Mouse (Mus musculus) kidney, adult 2 months (tissue): ENCODE results near the gene Polr2h.

Source experiments
- CTCF ChIP-seq: fragments of 200-500 bp; conservative IDR thresholded peaks from 2 replicates; pipeline ENCODE4 v1.5.1; 2011; ENCODE audit warnings: low read depth, mild to moderate bottlenecking, control low read depth, low read length, moderate library complexity, mixed read lengths; ENCODE audit not compliant: insufficient read depth, insufficient read length
- POLR2A ChIP-seq: fragments of 200-500 bp; IDR thresholded peaks from one replicate; pipeline ENCODE4 v1.6.1; 2011; ENCODE audit warnings: low read depth, low read length, control low read depth

- no peak for TF ChIP-seq CTCF
- no peak for TF ChIP-seq POLR2A
Observed at GRCm38 (mm10) chr16:20703071-20703470, 14.4 kb upstream of the Polr2h start.
